Mouse (Mus musculus): ENCODE results near the gene Acsf2.

DNA sequence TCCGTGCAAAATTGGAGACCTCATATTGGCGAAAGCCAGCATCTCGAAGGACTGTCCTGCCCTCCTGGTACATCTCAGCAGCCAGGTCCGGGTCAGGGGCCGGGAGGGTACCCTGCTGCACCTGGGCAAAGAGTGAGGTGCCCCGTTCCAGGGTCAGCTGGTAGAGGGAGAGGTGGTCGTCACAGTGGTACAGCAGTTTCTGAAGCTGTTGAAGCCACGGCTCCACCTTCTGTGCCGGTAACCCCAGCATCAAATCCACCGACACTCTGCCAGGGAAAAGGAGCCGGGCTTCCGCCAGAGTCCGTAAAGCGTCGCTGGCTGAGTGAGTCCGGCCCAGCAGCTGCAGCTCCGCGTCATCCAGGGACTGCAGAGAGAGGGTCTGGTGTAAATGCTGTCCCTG, 57.2 kb downstream of the Acsf2 start:
- TF ChIP-seq POLR2A (IDR thresholded peaks at IDR 0.05; ENCODE audit: low read depth, low read length) (no peak), CTCF (IDR thresholded peaks at IDR 0.05; ENCODE audit: extremely low read depth, insufficient read depth, insufficient read length, insufficient replicate concordance) (no peak)
